8 mouse cellular contexts compared by ENCODE assay signal in genomic region chr9:95194158-95194557, GRCm38 (mm10).
A peak's percentile ranks its signal among the peaks of the same experiment; 100 is the strongest.
DNase-seq lines count a peak whose midpoint lies in the region; TF ChIP-seq lines count a peak whose summit lies in the region.

No protein-coding gene starts in this region.

- H3K27me3 ChIP-seq in kidney, adult 2 months (replicated peaks; ENCODE audit: control insufficient read depth, insufficient read depth, low read length): no peaks in the 10 kb centered on the region
- no peaks in the 10 kb centered on the region for H3K27me3 ChIP-seq in myocyte (ENCODE audit: control insufficient read depth, insufficient read depth, insufficient read length)
- H3K27me3 ChIP-seq in thymus, adult 2 months (ENCODE audit: control insufficient read depth, insufficient read depth, low read length): no peaks in the 10 kb centered on the region

- DNase-seq in layer of hippocampus, adult 11-12 months (ENCODE audit: low spot score): peak; percentile 37
- DNase-seq in layer of hippocampus, postnatal 10 days (ENCODE audit: low spot score in 2 of 2): no peak
- peak; percentile 54 for DNase-seq in gastrocnemius, postnatal 25 days
- peak; percentile 85 for DNase-seq in kidney, adult 2 months
- DNase-seq in thymus, adult 18-20 months: no peak
- DNase-seq in thymus, adult 2 months: no peak
- no peak for DNase-seq in layer of hippocampus, postnatal 25 days (ENCODE audit: extremely low spot score in 1 of 2, low spot score in 1 of 2)

- no peak overlapping the region for H3K4me3 ChIP-seq in kidney, adult 2 months (ENCODE audit: insufficient read depth, low read depth, low read length)
- no peak overlapping the region for H3K4me3 ChIP-seq in myocyte
- H3K4me3 ChIP-seq in thymus, adult 2 months (ENCODE audit: control insufficient read depth, insufficient read depth, low read length): no peak overlapping the region

- TF ChIP-seq POLR2A in kidney, adult 2 months (IDR thresholded peaks at IDR 0.05; ENCODE audit: low read depth, low read length): no peak
- TF ChIP-seq POLR2A in myocyte (IDR thresholded peaks at IDR 0.05; ENCODE audit: insufficient read length, low read depth): no peak
- no peak for TF ChIP-seq POLR2A in thymus, adult 2 months (IDR thresholded peaks at IDR 0.05; ENCODE audit: control insufficient read depth, extremely low read depth, insufficient read depth, low read length, poor library complexity)

- H3ac ChIP-seq in myocyte (ENCODE audit: control insufficient read depth, insufficient read length): no peak overlapping the region

- WGBS in kidney, adult 2 months: 58% methylated on average over 5 of the region's 5 CpGs
- 11% methylated on average over 5 of the region's 5 CpGs for WGBS in thymus, adult 2 months

- TF ChIP-seq CTCF in kidney, adult 2 months (conservative IDR thresholded peaks at IDR 0.05; ENCODE audit: insufficient read depth, insufficient read length, low read depth, low read length): no peak
- TF ChIP-seq CTCF in thymus, adult 2 months (IDR thresholded peaks at IDR 0.05; ENCODE audit: borderline replicate concordance, control insufficient read depth, extremely low read depth, insufficient read depth, low read length, poor library complexity): no peak

- peak overlapping the region; percentile 78 for H3K4me2 ChIP-seq in myocyte (ENCODE audit: low read depth)

- peak overlapping the region; percentile 81 for H3K27ac ChIP-seq in kidney, adult 2 months (ENCODE audit: insufficient read depth, low read depth, low read length)
- H3K27ac ChIP-seq in thymus, adult 2 months (ENCODE audit: control insufficient read depth, insufficient read depth, low read length): no peak overlapping the region

- H3K79me2 ChIP-seq in myocyte (ENCODE audit: control insufficient read depth, insufficient read depth): no peaks in the 10 kb centered on the region

- H3K36me3 ChIP-seq in kidney, adult 2 months (ENCODE audit: control insufficient read depth, insufficient read depth, low read length): no peaks in the 10 kb centered on the region
- H3K36me3 ChIP-seq in myocyte (ENCODE audit: control insufficient read depth, insufficient read depth): no peaks in the 10 kb centered on the region
- no peaks in the 10 kb centered on the region for H3K36me3 ChIP-seq in thymus, adult 2 months (ENCODE audit: control insufficient read depth, insufficient read depth, low read length)

- H3K4me1 ChIP-seq in kidney, adult 2 months (ENCODE audit: control insufficient read depth, insufficient read depth, low read length): 0 out of 2 replicates have a peak, but pooled peaks cover 3% of the 10 kb centered on the region
- H3K4me1 ChIP-seq in thymus, adult 2 months (replicated peaks; ENCODE audit: control insufficient read depth, insufficient read depth, low read length): peaks cover 6% of the 10 kb centered on the region; the same call in 1 of the 2 replicates

TF ChIP-seq in myocyte, 11 proteins besides CTCF, POLR2A, EP300 and RAD21:
- TF ChIP-seq E2F4 (IDR thresholded peaks at IDR 0.05; ENCODE audit: insufficient read depth): no peak
- TF ChIP-seq CEBPB (IDR thresholded peaks at IDR 0.05; ENCODE audit: insufficient read depth, poor library complexity, severe bottlenecking): peak; percentile 89
- no peak for TF ChIP-seq MYOD1 (IDR thresholded peaks at IDR 0.05; ENCODE audit: control insufficient read depth in 1 of 3, insufficient read length in 2 of 3, low read depth in 2 of 3)
- no peak for TF ChIP-seq TCF3 (IDR thresholded peaks at IDR 0.05; ENCODE audit: insufficient read length, low read depth)
- TF ChIP-seq TCF12 (IDR thresholded peaks at IDR 0.05; ENCODE audit: insufficient read depth, poor library complexity, severe bottlenecking): no peak
- no peak for TF ChIP-seq REST (IDR thresholded peaks at IDR 0.05; ENCODE audit: insufficient read depth, insufficient read length)
- TF ChIP-seq USF1 (IDR thresholded peaks at IDR 0.05; ENCODE audit: low read depth): no peak
- peak; percentile 81 for TF ChIP-seq SRF (IDR thresholded peaks at IDR 0.05; ENCODE audit: control insufficient read depth, insufficient read length, low read depth)
- TF ChIP-seq MAX (IDR thresholded peaks at IDR 0.05; ENCODE audit: low read depth): no peak
- no peak for TF ChIP-seq POLR2AphosphoS2 (IDR thresholded peaks at IDR 0.05; ENCODE audit: insufficient read length, low read depth)
- no peak for TF ChIP-seq MYOG (IDR thresholded peaks at IDR 0.05; ENCODE audit: control insufficient read depth in 1 of 3, insufficient read depth in 1 of 3, insufficient read length in 2 of 3, low read depth in 2 of 3)

Comparison
In these comparisons a context has a peak if more than half of its experiments do, and no peak if none do; other contexts are left out.
1. DNase-seq: peak in layer of hippocampus, adult 11-12 months (single experiment), gastrocnemius, postnatal 25 days (single experiment) and kidney, adult 2 months (single experiment); none in layer of hippocampus, postnatal 10 days (0 of 2), thymus, adult 18-20 months (0 of 2), thymus, adult 2 months (single experiment) and layer of hippocampus, postnatal 25 days (0 of 2).